Mouse (Mus musculus) ES-Bruce4 (cell line): ENCODE measurements around the gene Dbndd2. TPM values are rescaled to one million over a fixed set of nuclear protein-coding genes. Genes with fewer than 3 reads are reported as not detected.

Experiments
- H3K27ac ChIP-seq: 2 replicates; pipeline ENCODE4 v1.5.1; 2012; ENCODE audit warnings: low read length, inconsistent platforms; ENCODE audit not compliant: insufficient read depth
- H3K27me3 ChIP-seq: 2 replicates; pipeline ENCODE4 v1.6.1; 2012; ENCODE audit warnings: mild to moderate bottlenecking, low read length, inconsistent platforms; ENCODE audit not compliant: control insufficient read depth, poor library complexity, insufficient read depth, severe bottlenecking
- H3K36me3 ChIP-seq: 2 replicates; pipeline ENCODE4 v1.6.1; 2012; ENCODE audit warnings: inconsistent platforms, mild to moderate bottlenecking, low read length, moderate library complexity; ENCODE audit not compliant: control insufficient read depth, poor library complexity, insufficient read depth, severe bottlenecking
- H3K4me1 ChIP-seq: one replicate; pipeline ENCODE4 v1.8.1; 2011; ENCODE audit warnings: low read length; ENCODE audit not compliant: control insufficient read depth, insufficient read depth
- H3K4me3 ChIP-seq: 2 replicates; pipeline ENCODE4 v1.5.1; 2011; ENCODE audit warnings: low read depth, mild to moderate bottlenecking, low read length
- H3K9ac ChIP-seq: 2 replicates; pipeline ENCODE4 v1.6.1; 2012; ENCODE audit warnings: low read depth, mild to moderate bottlenecking, inconsistent platforms; ENCODE audit not compliant: poor library complexity, severe bottlenecking
- H3K9me3 ChIP-seq: replicated peaks from 2 replicates; pipeline ENCODE4 v1.6.1; 2012; ENCODE audit warnings: mild to moderate bottlenecking, low read length, inconsistent platforms; ENCODE audit not compliant: control insufficient read depth, poor library complexity, insufficient read depth, severe bottlenecking
- CTCF ChIP-seq: IDR thresholded peaks from one replicate; pipeline ENCODE4 v1.8.1; 2011; ENCODE audit warnings: low read depth, low read length
- EP300 ChIP-seq: IDR thresholded peaks from 2 replicates; pipeline ENCODE4 v1.6.1; 2011; ENCODE audit warnings: low read depth, low read length; ENCODE audit not compliant: insufficient read depth
- POLR2A ChIP-seq: IDR thresholded peaks from one replicate; pipeline ENCODE4 v1.8.1; 2011; ENCODE audit warnings: low read length; ENCODE audit not compliant: insufficient read depth
- polyA plus RNA-seq: library from polyadenylated mRNA; stranded (reverse); fragments of >200 nt; gene quantifications from 2 replicates; pipeline ENCODE4 v1.2.4, GENCODE M21; 2011; ENCODE audit warnings: low read depth; ENCODE audit not compliant: missing spikeins, insufficient read depth, insufficient read length

Dbndd2 gene
- polyA plus RNA-seq, 1 experiment: 7.1 TPM

DNA sequence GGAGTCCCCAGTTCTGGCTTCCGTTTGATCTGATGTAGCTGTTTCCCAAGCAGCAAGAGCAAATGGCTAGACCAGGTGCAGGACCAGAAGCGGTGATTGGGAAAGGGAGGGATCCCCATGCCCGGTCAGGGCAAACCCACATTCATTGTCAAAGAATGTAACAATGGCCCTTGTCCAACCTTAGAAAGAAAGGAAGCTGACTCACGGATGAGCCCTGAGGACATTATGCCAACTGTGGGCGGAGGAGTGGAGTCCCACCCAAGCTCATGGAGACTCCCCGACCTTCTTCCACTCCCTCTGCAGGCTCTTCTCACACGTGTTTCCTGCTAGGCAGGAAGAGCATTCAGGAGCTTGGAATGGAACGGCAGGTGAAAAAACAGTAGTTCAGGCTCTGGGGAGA lies 27.5 kb downstream of the Dbndd2 start:
- Histone ChIP-seq H3K4me3 (no peak overlapping the region), H3K9ac (no peak overlapping the region), H3K36me3 (no peaks in the 10 kb centered on the region), H3K27me3 (no peaks in the 10 kb centered on the region), H3K9me3 (no peaks in the 10 kb centered on the region), H3K4me1 (peaks cover 4% of the 10 kb centered on the region), H3K27ac (no peak overlapping the region)
- TF ChIP-seq CTCF (no peak), EP300 (no peak), POLR2A (no peak)

DNA sequence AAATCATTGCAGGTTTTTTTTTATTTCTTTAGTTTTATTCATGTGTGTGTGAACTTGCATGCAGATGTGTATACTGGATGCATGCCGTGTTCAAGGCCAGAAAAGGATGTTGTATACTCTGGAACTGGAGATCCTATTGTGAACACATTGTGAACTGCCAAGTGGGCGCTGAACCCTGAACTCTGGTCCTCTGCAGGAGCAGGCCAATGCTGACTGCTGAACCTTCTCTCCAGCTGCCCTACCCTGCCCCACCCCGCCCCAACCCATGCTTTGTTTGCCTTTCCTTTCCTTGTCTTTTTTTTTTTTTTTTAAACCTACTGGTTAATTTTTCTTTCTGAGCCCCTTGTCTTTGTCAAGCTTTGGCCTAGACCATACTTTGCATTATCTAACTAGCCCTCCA lies 29.0 kb downstream of the Dbndd2 start:
- H3K4me3 ChIP-seq: no peak overlapping the region
- H3K4me1 ChIP-seq: peaks cover 4% of the 10 kb centered on the region
- no peak overlapping the region for H3K9ac ChIP-seq
- no peaks in the 10 kb centered on the region for H3K36me3 ChIP-seq
- no peaks in the 10 kb centered on the region for H3K27me3 ChIP-seq
- H3K27ac ChIP-seq: no peak overlapping the region
- TF ChIP-seq POLR2A (no peak), CTCF (no peak), EP300 (no peak)
- H3K9me3 ChIP-seq: no peaks in the 10 kb centered on the region

- Histone ChIP-seq H3K4me1 (peaks cover 5% of the 10 kb centered on the region), H3K4me3 (no peak overlapping the region), H3K36me3 (no peaks in the 10 kb centered on the region), H3K27me3 (no peaks in the 10 kb centered on the region), H3K9me3 (no peaks in the 10 kb centered on the region), H3K27ac (no peak overlapping the region), H3K9ac (no peak overlapping the region)
- no peak for TF ChIP-seq EP300
- TF ChIP-seq CTCF: no peak
- no peak for TF ChIP-seq POLR2A
Measured at GRCm38 (mm10) chr2:164515897-164516296, 30.0 kb downstream of the Dbndd2 start.

DNA sequence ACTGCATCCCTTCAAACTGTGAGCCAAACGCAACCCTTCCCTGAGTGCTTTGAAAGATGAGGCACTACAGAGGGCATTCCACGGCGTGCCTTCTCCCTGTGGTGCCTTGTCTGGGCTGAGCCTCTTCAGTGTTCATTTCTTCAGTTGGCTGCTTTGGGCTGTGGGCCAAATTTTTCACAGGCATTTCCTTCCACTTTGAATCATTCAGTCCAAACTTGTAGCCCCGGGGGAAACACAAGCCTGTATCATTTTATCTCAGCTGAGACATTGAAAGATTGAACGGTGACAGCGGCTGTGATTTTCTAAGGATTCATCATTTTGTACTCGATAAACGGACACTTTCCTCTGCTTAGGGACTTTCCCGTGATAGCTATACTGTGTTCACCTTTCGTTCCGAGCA lies 30.7 kb downstream of the Dbndd2 start:
- H3K9ac ChIP-seq: no peak overlapping the region
- H3K27ac ChIP-seq: no peak overlapping the region
- no peaks in the 10 kb centered on the region for H3K36me3 ChIP-seq
- TF ChIP-seq POLR2A (no peak), EP300 (no peak), CTCF (no peak)
- no peaks in the 10 kb centered on the region for H3K9me3 ChIP-seq
- H3K27me3 ChIP-seq: no peaks in the 10 kb centered on the region
- no peak overlapping the region for H3K4me3 ChIP-seq
- peaks cover 7% of the 10 kb centered on the region for H3K4me1 ChIP-seq

GRCm38 (mm10) chr2:164517485-164518221 lies 31.7 kb downstream of the Dbndd2 start:
- Histone ChIP-seq H3K27ac (no peak overlapping the region), H3K9ac (no peak overlapping the region), H3K9me3 (no peaks in the 10 kb centered on the region), H3K36me3 (no peaks in the 10 kb centered on the region), H3K4me3 (no peak overlapping the region), H3K4me1 (peaks cover 8% of the 10 kb centered on the region), H3K27me3 (no peaks in the 10 kb centered on the region)
- TF ChIP-seq POLR2A (no peak), EP300 (no peak), CTCF (peak; percentile 83)

GRCm38 (mm10) chr2:164518266-164519170 lies 32.6 kb downstream of the Dbndd2 start:
- no peak for TF ChIP-seq EP300
- TF ChIP-seq CTCF: no peak
- TF ChIP-seq POLR2A: no peak
- Histone ChIP-seq H3K27me3 (no peaks in the 10 kb centered on the region), H3K4me3 (no peak overlapping the region), H3K4me1 (peaks cover 5% of the 10 kb centered on the region), H3K9ac (no peak overlapping the region), H3K27ac (no peak overlapping the region), H3K9me3 (no peaks in the 10 kb centered on the region), H3K36me3 (no peaks in the 10 kb centered on the region)
